Mouse (Mus musculus) midbrain, embryonic 12.5 days (tissue): ENCODE data around the gene Arntl. TPM values are rescaled to one million over a fixed set of nuclear protein-coding genes. Genes with fewer than 3 reads are reported as not detected.
A peak's percentile ranks its signal among the peaks of the same experiment; 100 is the strongest.

Source experiments
- ATAC-seq: fragments of 200-750 bp; cut with Nextera tagmentation; 2 replicates; pipeline ENCODE4 v1.8.0; 2017; ENCODE audit warnings: low read depth, moderate TSS enrichment, moderate library complexity; ENCODE audit not compliant: low FRiP score
- H3K27ac ChIP-seq: fragments of 300-500 bp; sonication (generic); replicated peaks from 2 replicates; pipeline ENCODE4 v1.5.1; 2016; ENCODE audit warnings: mild to moderate bottlenecking
- H3K27me3 ChIP-seq: fragments of 300-500 bp; sonication (generic); 2 replicates; pipeline ENCODE4 v1.6.1; 2016; ENCODE audit warnings: mild to moderate bottlenecking
- H3K36me3 ChIP-seq: fragments of 300-500 bp; sonication (generic); 2 replicates; pipeline ENCODE4 v1.6.1; 2016
- H3K4me1 ChIP-seq: fragments of 300-500 bp; sonication (generic); 2 replicates; pipeline ENCODE4 v1.6.1; 2016
- H3K4me2 ChIP-seq: fragments of 300-500 bp; sonication (generic); replicated peaks from 2 replicates; pipeline ENCODE4 v1.6.1; 2016; ENCODE audit warnings: mild to moderate bottlenecking, moderate library complexity
- H3K4me3 ChIP-seq: fragments of 300-500 bp; sonication (generic); 2 replicates; pipeline ENCODE4 v1.5.1; 2016; ENCODE audit warnings: mild to moderate bottlenecking
- H3K9ac ChIP-seq: fragments of 300-500 bp; sonication (generic); replicated peaks from 2 replicates; pipeline ENCODE4 v1.6.1; 2016; ENCODE audit warnings: mild to moderate bottlenecking, moderate library complexity
- H3K9me3 ChIP-seq: fragments of 300-500 bp; sonication (generic); 2 replicates; pipeline ENCODE4 v1.6.1; 2016; ENCODE audit warnings: mild to moderate bottlenecking
- WGBS: fragments of 180-500 bp; shearing (Covaris S2); methylation state at CpG from one replicate; pipeline ENCODE4 v1.1.7; 2016; 5-methylcytosine and 5-hydroxymethylcytosine counted together
- polyA plus RNA-seq: library from polyadenylated mRNA; unstranded; fragments of >200 nt; fragmentation: Nextera tagmentation; extraction: Ambion mirVana; gene quantifications from 2 replicates; pipeline ENCODE4 v1.2.1, GENCODE M21; 2016

Arntl gene
- polyA plus RNA-seq, 1 experiment from 2014 or later: 7.8 TPM

DNA sequence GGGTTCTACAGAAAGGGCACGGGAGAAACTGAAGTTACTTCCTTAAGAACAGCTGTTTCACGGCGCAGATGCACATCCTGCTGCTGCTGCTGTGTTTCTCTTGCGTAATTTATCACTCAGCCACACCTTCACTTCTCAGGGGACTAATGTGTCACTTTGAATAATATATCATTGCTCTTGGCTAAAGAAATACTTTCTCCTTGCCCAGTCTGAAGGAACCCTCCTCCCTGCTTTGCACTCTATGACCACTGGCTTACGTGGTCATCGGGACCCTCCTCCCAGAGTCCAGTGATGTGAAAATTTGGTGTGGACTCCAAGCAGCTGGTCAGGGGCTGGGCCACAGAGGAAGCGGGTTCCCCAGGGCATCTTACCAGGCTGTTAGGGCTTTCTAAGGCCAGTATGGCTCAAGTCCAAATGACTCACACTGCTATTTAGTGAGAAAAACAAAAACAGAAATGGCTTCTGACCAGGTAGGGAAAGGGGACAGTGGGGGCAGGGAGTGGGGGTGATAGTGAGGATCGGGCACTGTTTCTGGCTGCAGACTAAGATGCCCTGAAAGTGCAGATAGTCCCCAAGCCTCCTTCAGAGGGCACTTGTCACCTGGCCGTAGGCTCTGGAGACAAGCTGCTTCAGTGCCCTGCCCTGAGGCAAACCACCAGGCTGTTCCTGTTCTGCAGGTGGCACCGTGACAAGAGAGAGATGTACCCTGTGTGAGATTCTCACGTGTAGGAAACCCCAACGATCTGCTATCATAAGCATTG, 34.8 kb downstream of the Arntl start:
- whole genome bisulfite sequencing: 87% methylated on average over 12 of the region's 12 CpGs
- ATAC-seq: no peak
- Histone ChIP-seq H3K9ac (no peak overlapping the region), H3K27ac (no peak overlapping the region), H3K4me2 (no peak overlapping the region), H3K4me3 (no peak overlapping the region), H3K27me3 (no peaks in the 10 kb centered on the region), H3K36me3 (no peaks in the 10 kb centered on the region), H3K9me3 (no peaks in the 10 kb centered on the region), H3K4me1 (no peaks in the 10 kb centered on the region)

DNA sequence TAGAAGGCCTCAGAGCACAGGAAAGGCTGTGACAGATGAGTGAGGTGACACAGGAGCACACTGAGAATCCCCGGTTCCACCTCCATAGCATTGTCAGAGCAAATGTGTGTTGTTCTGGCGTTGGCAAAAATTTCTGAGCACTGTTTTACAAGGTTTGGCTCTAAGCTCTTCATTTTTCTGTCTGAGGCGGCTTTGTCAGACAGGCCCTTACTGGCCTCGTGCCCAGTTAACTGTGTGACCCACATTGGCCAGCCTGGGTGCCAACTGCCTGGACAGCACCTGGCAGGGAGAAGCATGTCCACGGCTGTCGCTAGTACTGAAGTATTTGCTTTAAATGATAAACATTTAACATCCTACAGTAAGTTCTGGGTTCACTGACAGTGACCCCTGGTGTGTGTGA, 35.4 kb downstream of the Arntl start:
- H3K9me3 ChIP-seq: no peaks in the 10 kb centered on the region
- no peak for ATAC-seq
- H3K4me3 ChIP-seq: no peak overlapping the region
- no peaks in the 10 kb centered on the region for H3K36me3 ChIP-seq
- 91% methylated on average over 6 of the region's 6 CpGs for WGBS
- H3K4me2 ChIP-seq: no peak overlapping the region
- H3K9ac ChIP-seq: no peak overlapping the region
- H3K27me3 ChIP-seq: no peaks in the 10 kb centered on the region
- H3K4me1 ChIP-seq: no peaks in the 10 kb centered on the region
- no peak overlapping the region for H3K27ac ChIP-seq

DNA sequence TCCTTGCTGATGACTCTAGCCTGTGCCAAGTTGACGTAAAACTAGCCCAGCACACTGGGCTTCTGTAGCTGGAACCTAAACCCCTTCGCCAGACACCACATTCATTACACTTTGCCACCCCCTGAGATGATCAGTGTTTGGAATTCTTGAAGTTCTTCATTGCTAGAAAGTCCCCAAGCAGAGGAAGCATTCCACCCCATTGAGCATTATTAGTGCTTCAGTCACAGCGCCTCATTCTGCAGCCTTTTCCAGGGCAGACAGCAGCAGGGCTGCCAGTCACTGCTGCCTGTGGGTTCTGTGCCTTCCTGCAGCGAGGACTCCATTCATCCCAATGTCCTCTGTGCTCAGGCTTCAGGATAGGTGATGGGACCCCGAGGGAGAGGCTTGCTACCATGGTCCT, 37.9 kb downstream of the Arntl start:
- Histone ChIP-seq H3K4me2 (no peak overlapping the region), H3K9me3 (no peaks in the 10 kb centered on the region), H3K27me3 (no peaks in the 10 kb centered on the region), H3K4me3 (no peak overlapping the region), H3K36me3 (no peaks in the 10 kb centered on the region), H3K27ac (no peak overlapping the region), H3K4me1 (peaks cover 16% of the 10 kb centered on the region), H3K9ac (no peak overlapping the region)
- ATAC-seq: no peak
- WGBS: 72% methylated on average over 5 of the region's 5 CpGs

DNA sequence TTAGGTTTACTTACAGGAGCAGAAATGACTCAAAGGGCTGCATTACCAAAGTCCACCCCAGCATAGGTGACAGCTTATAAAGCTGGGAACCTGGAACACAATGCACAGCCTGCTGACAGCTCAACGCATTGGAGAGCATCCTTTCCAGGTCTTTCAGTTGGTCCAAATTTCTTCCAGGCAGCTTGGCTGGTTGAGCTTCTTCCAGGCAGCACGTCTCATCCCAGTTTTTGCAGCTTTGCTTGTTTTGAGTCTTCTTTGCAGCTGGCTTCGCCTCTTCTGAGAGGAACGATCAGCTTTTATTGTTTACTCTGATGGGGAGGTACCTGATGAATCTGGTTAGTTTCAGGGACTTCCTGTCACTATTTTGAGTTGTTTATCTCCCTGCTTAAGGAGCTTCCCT, 39.2 kb downstream of the Arntl start:
- H3K36me3 ChIP-seq: no peaks in the 10 kb centered on the region
- H3K4me3 ChIP-seq: no peak overlapping the region
- H3K4me1 ChIP-seq: peaks cover 28% of the 10 kb centered on the region
- no peak overlapping the region for H3K27ac ChIP-seq
- no peaks in the 10 kb centered on the region for H3K27me3 ChIP-seq
- no peak overlapping the region for H3K4me2 ChIP-seq
- no peak for ATAC-seq
- no peak overlapping the region for H3K9ac ChIP-seq
- H3K9me3 ChIP-seq: no peaks in the 10 kb centered on the region
- WGBS: 85% methylated on average over 4 of the region's 4 CpGs

DNA sequence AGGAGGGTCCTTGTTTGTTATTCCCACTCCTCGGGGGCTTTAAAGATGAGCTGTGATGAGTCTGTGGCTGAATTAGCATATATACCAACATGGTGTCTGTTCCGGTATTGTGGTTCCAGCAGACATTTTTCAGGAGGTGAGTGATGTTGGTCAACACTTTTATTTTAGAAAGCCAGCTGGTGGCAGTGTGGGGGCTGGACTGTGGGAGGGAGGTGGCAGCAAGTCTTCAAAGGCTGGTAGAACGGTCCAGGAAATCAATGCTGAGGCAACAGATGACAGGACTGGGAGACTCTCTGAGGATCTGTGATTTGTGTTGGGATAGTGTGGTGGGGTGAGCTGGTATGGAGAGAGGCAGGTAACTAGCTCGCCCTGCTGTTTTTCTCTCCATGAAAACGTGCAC, 39.9 kb downstream of the Arntl start:
- ATAC-seq: no peak
- Histone ChIP-seq H3K36me3 (no peaks in the 10 kb centered on the region), H3K27ac (no peak overlapping the region), H3K9me3 (no peaks in the 10 kb centered on the region), H3K4me2 (no peak overlapping the region), H3K4me3 (no peak overlapping the region), H3K4me1 (peaks cover 35% of the 10 kb centered on the region), H3K9ac (no peak overlapping the region), H3K27me3 (no peaks in the 10 kb centered on the region)
- WGBS: 81% methylated on average over 5 of the region's 5 CpGs

DNA sequence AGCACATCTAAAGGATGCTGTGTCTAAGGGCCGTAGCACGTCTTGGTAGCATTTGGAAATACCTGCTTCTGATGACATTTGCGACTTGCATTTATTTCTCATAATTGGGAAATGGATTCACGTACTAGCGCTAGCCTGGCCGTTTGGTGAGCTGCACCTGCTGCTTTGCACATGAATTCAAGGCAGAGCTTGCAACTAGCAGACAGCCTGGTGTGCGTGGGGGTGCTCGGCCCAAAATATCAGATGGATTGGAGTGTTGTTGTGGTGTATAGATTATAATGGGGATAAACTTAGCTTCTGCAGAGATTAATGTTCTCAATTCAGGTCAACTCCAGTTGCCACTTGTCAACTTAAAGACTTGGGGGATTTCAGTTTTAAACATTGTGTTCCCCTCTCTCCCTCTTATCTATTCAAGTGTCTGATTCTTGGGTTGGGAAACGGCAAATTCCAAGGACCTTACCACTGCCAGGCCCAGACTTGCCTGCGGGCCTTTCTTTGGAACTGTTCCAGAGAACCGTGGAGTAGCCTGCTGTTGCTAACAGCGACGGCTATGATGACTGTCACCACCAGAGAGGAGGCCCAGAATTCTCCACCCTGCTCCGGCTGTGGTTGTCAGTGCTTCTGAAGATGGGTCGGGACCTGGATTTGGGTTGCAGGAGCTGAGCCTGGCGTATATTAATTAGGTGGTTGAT, 42.0 kb downstream of the Arntl start:
- no peak overlapping the region for H3K4me2 ChIP-seq
- ATAC-seq: no peak
- no peaks in the 10 kb centered on the region for H3K36me3 ChIP-seq
- 70% methylated on average over 16 of the region's 16 CpGs for whole genome bisulfite sequencing
- H3K4me1 ChIP-seq: peaks cover 40% of the 10 kb centered on the region
- peak overlapping the region; percentile 17 for H3K27ac ChIP-seq
- no peaks in the 10 kb centered on the region for H3K27me3 ChIP-seq
- H3K9me3 ChIP-seq: no peaks in the 10 kb centered on the region
- no peak overlapping the region for H3K9ac ChIP-seq
- no peak overlapping the region for H3K4me3 ChIP-seq

DNA sequence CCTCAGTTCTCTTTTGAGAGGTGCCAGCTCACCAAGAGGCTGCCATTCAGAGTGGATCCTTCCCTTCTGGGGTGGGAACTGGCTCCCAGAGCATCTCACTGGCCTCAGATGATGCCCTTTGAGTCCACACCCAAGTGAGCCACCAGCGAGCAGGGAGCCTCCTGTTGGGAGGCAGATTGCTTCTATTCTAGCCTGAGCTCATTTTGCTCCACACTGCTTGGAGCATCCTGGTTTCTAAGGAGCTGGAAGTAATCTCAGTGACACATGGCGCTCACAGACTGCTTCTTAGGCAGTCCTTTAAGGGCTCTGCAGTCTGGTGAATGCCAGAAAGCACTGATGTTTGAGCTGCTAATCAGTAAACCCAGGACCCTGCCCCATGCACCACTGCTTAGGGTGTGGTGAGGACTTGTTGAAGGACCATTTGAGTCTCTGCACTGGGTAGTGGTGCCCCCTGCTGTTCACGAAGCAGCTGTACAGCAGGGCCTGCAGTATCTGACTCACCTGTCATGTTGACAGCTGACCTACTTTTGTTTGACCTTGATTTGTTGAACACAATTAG, 43.2 kb downstream of the Arntl start:
- Histone ChIP-seq H3K4me2 (no peak overlapping the region), H3K9me3 (no peaks in the 10 kb centered on the region), H3K27me3 (no peaks in the 10 kb centered on the region), H3K36me3 (no peaks in the 10 kb centered on the region), H3K27ac (0 out of 2 replicates have a peak overlapping the region, but pooled peaks have one; percentile 2), H3K9ac (no peak overlapping the region), H3K4me3 (no peak overlapping the region), H3K4me1 (peaks cover 40% of the 10 kb centered on the region)
- 0 out of 2 replicates have a peak, but pooled peaks have one; percentile 47 for ATAC-seq
- WGBS: 49% methylated on average over 3 of the region's 3 CpGs

DNA sequence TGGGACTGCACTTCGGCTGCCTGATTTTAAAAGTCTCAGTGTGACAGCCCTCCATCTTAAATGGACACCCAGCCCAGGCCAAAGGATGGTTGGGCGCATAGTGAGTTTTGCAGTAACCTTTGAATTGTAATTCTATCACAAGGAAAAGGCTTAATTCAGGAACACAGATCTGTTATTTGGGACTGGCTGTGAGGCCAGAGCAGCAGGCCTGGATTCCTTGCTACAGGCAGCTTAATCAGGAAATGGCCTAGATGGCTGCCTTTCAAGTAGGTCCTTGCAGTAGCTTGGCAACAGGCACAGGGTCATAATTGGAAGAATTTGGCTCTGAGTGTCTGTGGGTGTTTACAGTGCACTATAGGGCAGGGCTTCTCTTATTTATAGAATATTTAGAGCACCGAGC, 43.7 kb downstream of the Arntl start:
- Histone ChIP-seq H3K9ac (no peak overlapping the region), H3K36me3 (no peaks in the 10 kb centered on the region), H3K27ac (no peak overlapping the region), H3K4me1 (peaks cover 40% of the 10 kb centered on the region), H3K4me3 (no peak overlapping the region), H3K27me3 (no peaks in the 10 kb centered on the region), H3K4me2 (no peak overlapping the region), H3K9me3 (no peaks in the 10 kb centered on the region)
- 73% methylated on average over 3 of the region's 3 CpGs for whole genome bisulfite sequencing
- no peak for ATAC-seq

DNA sequence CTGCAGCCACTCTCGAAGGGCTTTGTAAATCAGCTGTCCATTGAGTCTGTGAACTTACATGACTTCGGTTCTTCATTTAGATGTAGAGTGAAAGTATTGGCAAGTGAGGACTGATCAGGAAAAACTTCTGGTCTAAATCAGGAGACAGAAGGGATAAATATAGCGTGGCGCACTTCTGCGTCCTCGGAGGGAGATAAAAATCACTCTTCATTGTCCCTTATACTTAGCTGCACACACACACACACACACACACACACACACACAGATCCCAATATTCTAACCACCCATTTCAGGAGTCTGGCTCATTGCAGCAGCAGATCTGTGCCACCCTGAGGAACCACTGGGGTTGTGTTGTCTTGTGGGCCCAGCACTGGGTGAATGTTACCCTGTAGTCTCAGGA, 44.3 kb downstream of the Arntl start:
- 72% methylated on average over 6 of the region's 6 CpGs for WGBS
- Histone ChIP-seq H3K4me1 (peaks cover 40% of the 10 kb centered on the region), H3K9me3 (no peaks in the 10 kb centered on the region), H3K27ac (no peak overlapping the region; the same call in 1 of the 2 replicates), H3K9ac (no peak overlapping the region), H3K4me3 (no peak overlapping the region), H3K36me3 (no peaks in the 10 kb centered on the region), H3K27me3 (no peaks in the 10 kb centered on the region), H3K4me2 (no peak overlapping the region)
- no peak for ATAC-seq

DNA sequence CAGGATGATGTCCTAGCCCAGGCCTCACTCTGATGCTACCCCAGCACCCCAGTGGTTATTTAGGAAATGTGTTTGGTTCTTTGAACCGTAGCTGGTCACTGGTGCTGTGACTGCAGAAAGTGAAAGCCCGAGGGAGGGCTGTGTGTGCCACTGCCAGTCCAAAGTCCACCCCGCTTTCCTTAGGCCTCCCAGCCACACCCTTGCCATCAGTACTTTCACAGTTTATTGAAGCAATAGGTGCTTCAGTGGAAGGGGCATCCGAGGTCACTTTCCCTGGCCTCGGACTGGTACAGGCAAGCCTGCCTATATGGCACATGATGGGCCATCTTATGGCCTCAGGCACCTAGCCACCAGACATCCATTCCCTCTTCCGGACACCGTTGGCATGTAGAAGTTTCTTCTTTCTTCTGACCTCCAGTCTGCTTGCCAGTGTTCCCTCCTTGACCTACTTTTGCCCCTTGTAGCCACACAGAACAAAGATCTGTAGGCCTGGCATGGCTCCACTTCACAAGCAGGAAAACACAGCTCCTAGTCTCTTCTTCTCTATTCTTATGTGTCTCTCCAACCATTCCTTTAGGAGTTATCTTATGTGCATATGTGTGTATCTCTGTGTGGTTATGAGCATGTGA, 46.6 kb downstream of the Arntl start:
- no peaks in the 10 kb centered on the region for H3K36me3 ChIP-seq
- H3K9ac ChIP-seq: no peak overlapping the region
- no peak for ATAC-seq
- no peak overlapping the region for H3K4me3 ChIP-seq
- no peak overlapping the region for H3K27ac ChIP-seq
- no peaks in the 10 kb centered on the region for H3K9me3 ChIP-seq
- peaks cover 36% of the 10 kb centered on the region for H3K4me1 ChIP-seq
- no peak overlapping the region for H3K4me2 ChIP-seq
- WGBS: 96% methylated on average over 7 of the region's 7 CpGs
- H3K27me3 ChIP-seq: no peaks in the 10 kb centered on the region

DNA sequence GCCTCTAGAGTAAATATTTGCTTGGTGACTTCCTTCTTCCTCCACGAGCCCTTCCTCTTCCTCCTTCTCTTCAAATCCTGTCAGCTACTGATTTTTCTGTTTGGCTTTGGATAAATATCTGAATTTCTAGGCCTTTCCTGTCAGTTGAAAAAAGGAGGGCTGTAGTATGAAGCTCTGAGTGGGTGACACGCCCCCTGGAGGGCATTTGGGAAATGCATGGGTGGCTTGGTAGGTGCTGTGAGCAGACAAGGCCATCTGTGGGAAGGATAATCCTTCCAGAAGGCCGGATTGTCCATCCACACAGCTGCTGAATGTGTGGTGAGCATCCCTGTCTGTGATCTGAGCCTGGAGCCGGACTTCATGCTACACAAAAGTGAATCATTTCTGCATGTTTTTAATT, 48.8 kb downstream of the Arntl start:
- Histone ChIP-seq H3K4me3 (no peak overlapping the region), H3K9me3 (no peaks in the 10 kb centered on the region), H3K9ac (no peak overlapping the region), H3K4me2 (no peak overlapping the region), H3K36me3 (no peaks in the 10 kb centered on the region), H3K4me1 (peaks cover 18% of the 10 kb centered on the region), H3K27ac (no peak overlapping the region), H3K27me3 (0 out of 2 replicates have a peak, but pooled peaks cover under 1% of the 10 kb centered on the region)
- ATAC-seq: no peak
- WGBS: 53% methylated on average over 4 of the region's 4 CpGs

DNA sequence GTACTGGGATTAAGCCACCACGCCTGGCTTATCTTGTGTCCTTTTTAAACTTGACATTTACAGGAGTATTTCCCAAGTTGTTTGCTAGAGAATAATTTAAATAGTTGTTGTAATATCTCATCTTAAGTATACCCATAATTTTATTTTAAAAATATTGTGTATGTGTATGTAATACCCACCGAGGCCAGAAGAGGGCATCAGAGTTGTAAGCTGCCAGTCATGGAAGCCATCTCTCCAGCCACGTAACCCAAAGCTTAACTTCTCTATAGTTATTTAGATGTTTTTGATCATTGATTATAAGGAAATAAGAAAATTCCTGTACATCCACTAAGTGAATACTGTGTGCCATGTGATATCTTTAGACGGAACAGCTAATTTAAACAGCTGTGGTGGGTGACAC, 51.2 kb downstream of the Arntl start:
- no peak overlapping the region for H3K4me2 ChIP-seq
- H3K27me3 ChIP-seq: 0 out of 2 replicates have a peak, but pooled peaks cover 12% of the 10 kb centered on the region
- H3K9ac ChIP-seq: no peak overlapping the region
- H3K36me3 ChIP-seq: no peaks in the 10 kb centered on the region
- peaks cover 4% of the 10 kb centered on the region; the same call in 1 of the 2 replicates for H3K4me1 ChIP-seq
- H3K27ac ChIP-seq: no peak overlapping the region
- ATAC-seq: no peak
- no peak overlapping the region for H3K4me3 ChIP-seq
- H3K9me3 ChIP-seq: no peaks in the 10 kb centered on the region
- 74% methylated on average over 4 of the region's 4 CpGs for WGBS
